Mouse (Mus musculus): ENCODE results near the gene Mctp2. TPM values are rescaled to one million over a fixed set of nuclear protein-coding genes. Genes with fewer than 3 reads are reported as not detected.
A peak's percentile ranks its signal among the peaks of the same experiment; 100 is the strongest.

Gene Mctp2
- total RNA-seq (2022): 1 to 10 TPM; 2.0 to 2.9 (median 2.2) TPM

DNA sequence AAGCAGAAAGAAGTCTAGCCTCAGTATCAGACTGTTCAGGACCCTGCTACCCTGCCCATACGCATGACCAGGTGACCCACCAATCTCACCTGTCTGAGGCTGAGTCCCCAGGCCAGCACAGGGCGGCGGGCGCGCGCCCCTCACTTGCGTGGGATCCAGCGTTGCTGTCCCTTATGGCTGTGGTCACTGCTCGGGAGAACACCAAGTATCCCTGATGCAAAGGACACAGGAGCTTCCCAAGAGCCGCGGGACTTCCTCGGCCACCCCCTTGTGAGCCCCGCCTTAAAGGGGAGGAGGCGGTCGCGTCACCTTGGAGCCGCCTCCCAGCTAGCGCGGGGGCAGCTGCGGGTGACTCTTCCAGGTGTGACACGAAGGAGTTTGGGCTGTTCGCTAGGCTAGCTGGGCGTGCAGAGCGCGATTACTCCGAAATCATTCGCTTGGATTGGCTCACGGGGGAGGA is at the start of gene Mctp2:
TSS of gene Mctp2 (minus strand) at position 227 of the 460 bp plus-strand sequence.
- DNase-seq (ENCODE audit: low spot score in 2 of 2): peak in 1 of 2 experiments; percentile 6

- no peak for DNase-seq (ENCODE audit: low spot score in 2 of 2)
Measured at GRCm38 (mm10) chr7:72345901-72346300, 39.5 kb upstream of the Mctp2 start.

- DNase-seq (ENCODE audit: low spot score in 2 of 2): no peak
Measured at GRCm38 (mm10) chr7:72343751-72344150, 37.3 kb upstream of the Mctp2 start.

GRCm38 (mm10) chr7:72342822-72343221 is 36.4 kb upstream of the Mctp2 start:
- DNase-seq (ENCODE audit: low spot score in 2 of 2): no peak

GRCm38 (mm10) chr7:72325961-72326360 is 19.6 kb upstream of the Mctp2 start:
- no peak for DNase-seq (ENCODE audit: low spot score in 2 of 2)

DNA sequence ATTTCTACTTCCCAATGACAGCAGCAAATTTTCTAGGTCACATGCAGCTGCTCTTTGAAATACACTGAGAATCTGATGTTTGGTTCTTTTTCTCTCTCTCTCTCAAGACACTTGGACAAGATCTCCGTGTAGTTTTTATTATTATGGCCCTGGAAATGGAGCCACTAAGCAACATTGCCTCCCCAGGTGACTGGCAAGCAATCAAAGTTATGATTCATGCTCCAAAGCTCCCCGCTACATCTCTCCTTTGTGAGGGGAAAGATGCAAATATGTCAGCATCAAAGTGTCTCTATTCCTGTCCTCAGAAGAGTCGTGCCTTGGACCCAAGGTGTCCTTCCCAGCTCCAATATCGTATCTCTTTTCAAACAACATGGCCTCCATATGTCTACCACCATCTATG is 14.5 kb upstream of the Mctp2 start:
- DNase-seq (ENCODE audit: low spot score in 2 of 2): no peak

DNA sequence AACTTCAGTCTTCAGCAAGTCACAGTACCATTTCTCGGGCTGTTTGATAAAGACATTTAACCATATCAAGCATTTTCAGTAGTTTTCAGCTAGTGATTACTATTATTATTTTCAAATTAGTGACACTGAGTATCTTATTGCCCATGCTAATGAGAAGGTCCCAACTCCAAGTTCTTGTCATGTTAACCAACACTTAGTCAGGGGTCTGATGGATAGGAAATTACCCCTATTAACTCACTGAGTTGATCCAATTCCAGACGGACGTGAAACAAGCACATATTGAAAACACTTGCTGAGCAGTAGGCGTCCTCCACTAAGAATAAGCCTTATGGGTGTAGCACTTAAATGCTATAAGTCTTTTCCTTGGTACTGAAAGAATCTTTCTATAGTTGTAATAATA is 14.0 kb upstream of the Mctp2 start:
- no peak for DNase-seq (ENCODE audit: low spot score in 2 of 2)

GRCm38 (mm10) chr7:72314395-72315060 is 8.1 kb upstream of the Mctp2 start:
- DNase-seq (ENCODE audit: low spot score in 2 of 2): no peak

- no peak for DNase-seq (ENCODE audit: low spot score in 2 of 2)
Measured at GRCm38 (mm10) chr7:72313908-72314307, 7.5 kb upstream of the Mctp2 start.

DNA sequence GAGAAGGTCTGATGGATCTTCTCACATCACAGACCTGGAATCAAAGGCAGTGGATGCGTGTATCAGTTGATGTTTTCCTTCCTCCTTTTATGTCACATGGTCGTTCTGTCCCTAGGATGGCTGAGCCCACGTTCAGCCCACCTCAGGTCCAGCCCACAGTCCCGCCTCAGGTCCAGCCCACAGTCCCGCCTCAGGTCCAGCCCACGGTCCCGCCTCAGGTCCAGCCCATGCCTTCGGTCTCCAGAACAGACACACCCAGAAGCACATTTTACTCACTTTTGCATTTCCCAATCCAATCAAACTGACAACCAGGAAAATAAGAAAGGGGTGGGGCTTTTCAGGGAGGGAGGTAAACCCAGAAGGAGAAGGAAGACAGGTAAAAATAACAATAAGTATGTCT is 5.2 kb upstream of the Mctp2 start:
- no peak for DNase-seq (ENCODE audit: low spot score in 2 of 2)

- no peak for DNase-seq (ENCODE audit: low spot score in 2 of 2)
Measured at GRCm38 (mm10) chr7:72308078-72308477, 1.7 kb upstream of the Mctp2 start.

- no peak for DNase-seq (ENCODE audit: low spot score in 2 of 2)
Measured at GRCm38 (mm10) chr7:72306847-72307246, 439 bp upstream of the Mctp2 start.

DNA sequence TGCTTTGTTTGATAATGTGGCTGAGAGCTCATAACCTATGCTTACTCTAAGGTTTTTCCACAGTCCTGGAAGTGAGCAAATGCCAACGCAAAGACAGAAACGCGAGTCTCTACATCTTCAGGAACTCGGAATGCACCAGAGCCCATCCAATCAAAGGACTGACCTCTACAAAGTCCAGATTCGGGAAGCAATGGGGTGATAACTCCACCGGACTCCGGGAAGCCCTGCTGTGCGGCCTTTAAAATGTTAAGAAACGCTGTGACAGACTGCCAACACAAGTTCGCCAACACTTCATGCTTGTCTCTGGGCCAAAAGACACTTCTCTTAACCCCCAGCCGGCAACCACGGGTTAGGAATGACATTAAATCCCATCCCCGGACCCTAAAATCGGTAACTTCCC is 437 bp downstream of the Mctp2 start:
- DNase-seq (ENCODE audit: low spot score in 2 of 2): no peak

DNA sequence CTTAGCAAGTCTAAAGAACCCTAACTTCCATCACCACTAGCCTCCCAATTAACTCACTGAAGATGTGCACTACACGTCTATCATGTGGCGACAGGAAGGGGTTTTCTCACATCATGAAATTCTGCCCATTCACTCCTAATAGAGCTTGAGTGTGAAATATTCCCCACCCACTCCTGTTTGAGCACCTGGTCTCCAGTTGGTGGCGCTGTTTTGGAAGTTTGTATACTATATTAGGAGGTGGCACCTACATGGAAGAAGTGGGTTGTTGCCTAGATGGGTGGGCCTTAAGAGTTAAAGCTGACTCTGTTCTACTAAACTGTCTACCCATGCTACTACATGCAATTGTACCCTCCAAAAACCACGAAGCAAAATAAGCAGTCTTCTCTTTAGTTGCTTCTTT is 4.7 kb downstream of the Mctp2 start:
- no peak for DNase-seq (ENCODE audit: low spot score in 2 of 2)

DNA sequence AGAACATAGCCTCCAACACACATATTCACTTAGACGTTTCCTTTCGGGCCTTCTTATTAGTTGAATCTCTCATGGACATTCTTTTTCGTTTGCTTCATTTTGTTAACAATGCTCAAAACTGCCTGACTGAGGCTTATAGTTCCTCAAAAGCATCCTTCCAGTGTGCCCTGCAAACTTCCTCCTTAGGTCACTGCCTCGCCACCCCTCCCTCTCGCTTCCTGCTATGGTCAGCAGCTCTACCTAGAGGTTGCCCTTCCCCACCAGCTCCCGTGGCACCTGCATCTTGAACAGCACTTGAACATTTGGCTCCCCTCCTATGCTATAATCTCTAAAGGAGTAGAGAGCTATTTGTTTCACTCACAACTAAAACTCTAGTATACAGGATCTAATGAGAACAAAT is 6.7 kb downstream of the Mctp2 start:
- DNase-seq (ENCODE audit: low spot score in 2 of 2): no peak

GRCm38 (mm10) chr7:72297013-72297412 is 9.4 kb downstream of the Mctp2 start:
- no peak for DNase-seq (ENCODE audit: low spot score in 2 of 2)

- no peak for DNase-seq (ENCODE audit: low spot score in 2 of 2)
Measured at GRCm38 (mm10) chr7:72296171-72296570, 10.2 kb downstream of the Mctp2 start.

- DNase-seq (ENCODE audit: low spot score in 2 of 2): no peak
Measured at GRCm38 (mm10) chr7:72294886-72295285, 11.5 kb downstream of the Mctp2 start.

GRCm38 (mm10) chr7:72293784-72294538 is 12.4 kb downstream of the Mctp2 start:
- no peak for DNase-seq (ENCODE audit: low spot score in 2 of 2)

- DNase-seq (ENCODE audit: low spot score in 2 of 2): no peak
Measured at GRCm38 (mm10) chr7:72292232-72292913, 14.0 kb downstream of the Mctp2 start.

DNA sequence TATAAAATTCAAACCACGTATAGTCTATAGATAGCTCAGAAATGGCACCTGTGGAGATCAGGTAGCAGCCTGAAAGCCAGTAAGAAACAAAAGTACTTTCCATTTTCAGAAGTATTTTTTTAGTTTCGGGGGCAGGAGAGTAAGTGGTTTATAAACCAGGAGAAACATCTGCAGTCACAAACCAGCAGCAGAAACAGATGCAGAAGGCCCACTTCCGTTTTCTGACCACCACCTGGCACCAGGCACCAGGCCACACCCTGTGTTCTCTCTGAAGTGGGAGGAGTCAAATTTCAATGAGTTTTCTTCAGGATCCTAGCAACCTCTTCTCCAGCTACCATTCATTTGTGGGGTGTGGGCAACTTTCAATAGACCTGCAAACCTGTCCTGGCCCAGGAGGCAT is 25.7 kb downstream of the Mctp2 start:
- no peak for DNase-seq (ENCODE audit: low spot score in 2 of 2)

- DNase-seq (ENCODE audit: low spot score in 2 of 2): no peak
Measured at GRCm38 (mm10) chr7:72278412-72278811, 28.0 kb downstream of the Mctp2 start.
